Mouse (Mus musculus) midbrain, embryonic 11.5 days (tissue): ENCODE measurements around the gene Scarb1. TPM values are rescaled to one million over a fixed set of nuclear protein-coding genes. Genes with fewer than 3 reads are reported as not detected.

ENCODE experiments used
- ATAC-seq: fragments of 200-750 bp; cut with Nextera tagmentation; 2 replicates; pipeline ENCODE4 v1.8.0; 2017; ENCODE audit warnings: moderate TSS enrichment, moderate library complexity; ENCODE audit not compliant: low FRiP score
- DNase-seq: peaks from one replicate; pipeline ENCODE4 v3.0.0; 2015; ENCODE audit warnings: low spot score; ENCODE audit errors: missing footprints
- H3K27ac ChIP-seq: fragments of 300-500 bp; sonication (generic); 2 replicates; pipeline ENCODE4 v1.5.1; 2014; ENCODE audit warnings: low read depth, low read length
- H3K27me3 ChIP-seq: fragments of 300-500 bp; sonication (generic); 2 replicates; pipeline ENCODE4 v1.6.1; 2014; ENCODE audit warnings: mild to moderate bottlenecking, low read length, moderate library complexity, mixed read lengths; ENCODE audit not compliant: control insufficient read depth, insufficient read depth
- H3K36me3 ChIP-seq: fragments of 300-500 bp; sonication (generic); 2 replicates; pipeline ENCODE4 v1.6.1; 2014; ENCODE audit warnings: mild to moderate bottlenecking, low read length, moderate library complexity, mixed read lengths; ENCODE audit not compliant: control insufficient read depth, insufficient read depth
- H3K4me1 ChIP-seq: fragments of 300-500 bp; sonication (generic); 2 replicates; pipeline ENCODE4 v1.6.1; 2014; ENCODE audit warnings: low read length; ENCODE audit not compliant: control insufficient read depth, insufficient read depth
- H3K4me2 ChIP-seq: fragments of 300-500 bp; sonication (generic); 2 replicates; pipeline ENCODE4 v1.6.1; 2014; ENCODE audit warnings: mild to moderate bottlenecking, moderate library complexity
- H3K4me3 ChIP-seq: fragments of 300-500 bp; sonication (generic); 2 replicates; pipeline ENCODE4 v1.5.1; 2014; ENCODE audit warnings: low read depth, low read length
- H3K9ac ChIP-seq: fragments of 300-500 bp; sonication (generic); 2 replicates; pipeline ENCODE4 v1.6.1; 2014; ENCODE audit warnings: low read length
- H3K9me3 ChIP-seq: fragments of 300-500 bp; sonication (generic); 2 replicates; pipeline ENCODE4 v1.6.1; 2016; ENCODE audit warnings: low read length; ENCODE audit not compliant: control insufficient read depth
- WGBS: fragments of 180-500 bp; shearing (Covaris S2); extraction: QIAGEN DNeasy Blood & Tissue Kit; methylation state at CpG from one replicate; pipeline ENCODE4 v1.1.7; 2014; 5-methylcytosine and 5-hydroxymethylcytosine counted together
- polyA plus RNA-seq: library from polyadenylated mRNA; unstranded; fragments of >200 nt; fragmentation: Nextera tagmentation; extraction: Ambion mirVana; gene quantifications from 2 replicates; pipeline ENCODE4 v1.2.1, GENCODE M21; 2014

Scarb1 gene
- polyA plus RNA-seq, 1 experiment from 2014 or later: 26.0 TPM

- Histone ChIP-seq H3K9ac (no peak overlapping the region), H3K4me2 (no peak overlapping the region), H3K27ac (no peak overlapping the region), H3K27me3 (no peaks in the 10 kb centered on the region), H3K9me3 (no peaks in the 10 kb centered on the region), H3K4me1 (no peaks in the 10 kb centered on the region), H3K4me3 (no peak overlapping the region), H3K36me3 (no peaks in the 10 kb centered on the region)
- ATAC-seq: peak; percentile 42
- WGBS: 3% methylated on average over 4 of the region's 4 CpGs
- peak; percentile 96 for DNase-seq
These were observed 27.7 kb upstream of the Scarb1 start for GRCm38 (mm10) chr5:125368568-125368967.

GRCm38 (mm10) chr5:125368156-125368555, 27.3 kb upstream of the Scarb1 start:
- Histone ChIP-seq H3K4me2 (no peak overlapping the region), H3K27me3 (no peaks in the 10 kb centered on the region), H3K9ac (no peak overlapping the region), H3K27ac (no peak overlapping the region), H3K9me3 (no peaks in the 10 kb centered on the region), H3K4me1 (no peaks in the 10 kb centered on the region), H3K4me3 (no peak overlapping the region), H3K36me3 (no peaks in the 10 kb centered on the region)
- 78% methylated on average over 5 of the region's 5 CpGs for WGBS
- no peak for DNase-seq
- no peak for ATAC-seq

- Histone ChIP-seq H3K4me3 (no peak overlapping the region), H3K9me3 (no peaks in the 10 kb centered on the region), H3K27ac (no peak overlapping the region), H3K4me2 (no peak overlapping the region), H3K4me1 (no peaks in the 10 kb centered on the region; the same call in 1 of the 2 replicates), H3K27me3 (no peaks in the 10 kb centered on the region), H3K9ac (no peak overlapping the region), H3K36me3 (no peaks in the 10 kb centered on the region)
- WGBS: 82% methylated on average over 4 of the region's 4 CpGs
- DNase-seq: no peak
- no peak for ATAC-seq
These were observed 24.0 kb upstream of the Scarb1 start for GRCm38 (mm10) chr5:125364851-125365429.

GRCm38 (mm10) chr5:125363894-125364293, 23.0 kb upstream of the Scarb1 start:
- H3K9ac ChIP-seq: no peak overlapping the region
- H3K36me3 ChIP-seq: no peaks in the 10 kb centered on the region
- H3K4me3 ChIP-seq: no peak overlapping the region
- H3K4me1 ChIP-seq: no peaks in the 10 kb centered on the region; the same call in 1 of the 2 replicates
- no peak overlapping the region for H3K27ac ChIP-seq
- no peak overlapping the region for H3K4me2 ChIP-seq
- WGBS: 83% methylated on average over 7 of the region's 7 CpGs
- DNase-seq (no peak), ATAC-seq (no peak)
- H3K9me3 ChIP-seq: no peaks in the 10 kb centered on the region
- H3K27me3 ChIP-seq: no peaks in the 10 kb centered on the region

- Histone ChIP-seq H3K27ac (no peak overlapping the region), H3K4me2 (no peak overlapping the region), H3K4me3 (no peak overlapping the region), H3K4me1 (no peaks in the 10 kb centered on the region; the same call in 1 of the 2 replicates), H3K36me3 (no peaks in the 10 kb centered on the region), H3K9me3 (no peaks in the 10 kb centered on the region), H3K9ac (no peak overlapping the region), H3K27me3 (no peaks in the 10 kb centered on the region)
- ATAC-seq: no peak
- no peak for DNase-seq
- WGBS: 72% methylated on average over 16 of the region's 16 CpGs
These were observed 20.2 kb upstream of the Scarb1 start for GRCm38 (mm10) chr5:125360981-125361510.

- no peak for DNase-seq
These were observed 19.7 kb upstream of the Scarb1 start for GRCm38 (mm10) chr5:125360566-125360965.

GRCm38 (mm10) chr5:125358270-125358608, 17.3 kb upstream of the Scarb1 start:
- Histone ChIP-seq H3K27me3 (no peaks in the 10 kb centered on the region), H3K36me3 (no peaks in the 10 kb centered on the region), H3K4me2 (no peak overlapping the region), H3K4me1 (no peaks in the 10 kb centered on the region; the same call in 1 of the 2 replicates), H3K27ac (no peak overlapping the region), H3K9me3 (no peaks in the 10 kb centered on the region), H3K4me3 (no peak overlapping the region), H3K9ac (no peak overlapping the region)
- no peak for DNase-seq
- WGBS: 82% methylated on average over 5 of the region's 5 CpGs
- ATAC-seq: no peak

More at GRCm38 (mm10) chr5:125360566-125360965, 19.7 kb upstream of the Scarb1 start:
- H3K4me2 ChIP-seq: no peak overlapping the region
- no peaks in the 10 kb centered on the region; the same call in 1 of the 2 replicates for H3K4me1 ChIP-seq
- H3K27ac ChIP-seq: no peak overlapping the region
- no peaks in the 10 kb centered on the region for H3K27me3 ChIP-seq
- H3K4me3 ChIP-seq: no peak overlapping the region
- ATAC-seq: no peak
- no peaks in the 10 kb centered on the region for H3K36me3 ChIP-seq
- no peak overlapping the region for H3K9ac ChIP-seq
- 46% methylated on average over 9 of the region's 9 CpGs for WGBS
- no peaks in the 10 kb centered on the region for H3K9me3 ChIP-seq

- ATAC-seq (no peak), DNase-seq (no peak)
- Histone ChIP-seq H3K9ac (no peak overlapping the region), H3K9me3 (no peaks in the 10 kb centered on the region; the same call in 1 of the 2 replicates), H3K4me3 (no peak overlapping the region), H3K36me3 (no peaks in the 10 kb centered on the region), H3K4me2 (no peak overlapping the region), H3K27me3 (no peaks in the 10 kb centered on the region), H3K4me1 (no peaks in the 10 kb centered on the region; the same call in 1 of the 2 replicates), H3K27ac (no peak overlapping the region)
- WGBS: 78% methylated on average over 12 of the region's 12 CpGs
These were observed 16.8 kb upstream of the Scarb1 start for GRCm38 (mm10) chr5:125357543-125358269.

GRCm38 (mm10) chr5:125355650-125356049, 14.8 kb upstream of the Scarb1 start:
- H3K27me3 ChIP-seq: no peaks in the 10 kb centered on the region
- WGBS: 56% methylated on average over 7 of the region's 7 CpGs
- no peaks in the 10 kb centered on the region for H3K36me3 ChIP-seq
- no peaks in the 10 kb centered on the region for H3K4me1 ChIP-seq
- H3K9me3 ChIP-seq: no peaks in the 10 kb centered on the region; the same call in 1 of the 2 replicates
- no peak overlapping the region for H3K9ac ChIP-seq
- H3K27ac ChIP-seq: no peak overlapping the region
- ATAC-seq (no peak), DNase-seq (no peak)
- H3K4me2 ChIP-seq: no peak overlapping the region
- H3K4me3 ChIP-seq: no peak overlapping the region
